Mouse (Mus musculus) heart, postnatal 10 days (tissue): ENCODE measurements around the gene BC030867. TPM values are rescaled to one million over a fixed set of nuclear protein-coding genes. Genes with fewer than 3 reads are reported as not detected.
"Not testable (repeated sequence)": the region's sequence is repeated elsewhere in the genome, so short reads cannot be mapped to it uniquely, and the experiment has no call there.

ENCODE experiments used
- DNase-seq, 2 experiments: peaks; one replicate each; pipeline ENCODE4 v3.0.0; 2021
- intact Hi-C: fragments of 180-260 bp; cut with DNase I; formaldehyde crosslinking; loops from one replicate; pipeline ENCODE4 v1.15.1; 2025
- total RNA-seq, 2 experiments: library from RNA; stranded (reverse); gene quantifications; 2 replicates each; pipeline ENCODE4 v1.2.3; 2021

The BC030867 gene
- total RNA-seq, 2 experiments from 2014 or later: 1.7 to 1.8 TPM

- DNase-seq: no peak
- intact Hi-C loops: no loop called here
These were observed 1.8 kb upstream of the BC030867 start for GRCm38 (mm10) chr11:102246871-102247270.

- intact Hi-C loops: no loop called here
- DNase-seq: no peak
These were observed 839 bp downstream of the BC030867 start for GRCm38 (mm10) chr11:102249351-102250090.

- DNase-seq: peak in 1 of 2 experiments; percentile 35
- intact Hi-C loops: no loop called here
These were observed 8.8 kb downstream of the BC030867 start for GRCm38 (mm10) chr11:102257514-102257913.

GRCm38 (mm10) chr11:102258095-102258494 is 9.4 kb downstream of the BC030867 start:
- DNase-seq: no peak
- intact Hi-C loops: no loop called here

- DNase-seq: no peak
- intact Hi-C loops: no loop called here
These were observed 9.8 kb downstream of the BC030867 start for GRCm38 (mm10) chr11:102258521-102258920.

GRCm38 (mm10) chr11:102263211-102263610 is 14.5 kb downstream of the BC030867 start:
- intact Hi-C loops: no loop called here
- DNase-seq: no peak

GRCm38 (mm10) chr11:102265816-102266215 is 17.1 kb downstream of the BC030867 start:
- intact Hi-C loops: loop anchor here (5.0 kb wide), 1 partner anchor 109 kb away; the partner anchor contains the start of gene Tmem101
- no peak for DNase-seq

- intact Hi-C loops: loop anchor here (1.0 to 5.0 kb wide), 2 partner anchors 109 to 164 kb away; partner anchors contain the start of gene Tmem101
- DNase-seq: no peak
These were observed 18.1 kb downstream of the BC030867 start for GRCm38 (mm10) chr11:102266631-102267355.

- DNase-seq: peak; percentile 84 to 87
- intact Hi-C loops: loop anchor here (1.0 to 5.0 kb wide), 2 partner anchors 110 to 165 kb away; partner anchors contain the start of gene Tmem101
These were observed 18.8 kb downstream of the BC030867 start for GRCm38 (mm10) chr11:102267480-102267879.

GRCm38 (mm10) chr11:102268520-102269244 is 20.0 kb downstream of the BC030867 start, which contains the start of gene Asb16:
TSS of gene Asb16 (plus strand) at chr11:102268743.
- peak in 1 of 2 experiments; percentile 25 for DNase-seq
- intact Hi-C loops: loop anchor here (5.0 kb wide), 1 partner anchor 111 kb away; the partner anchor contains the start of gene Tmem101

- intact Hi-C loops: no loop called here
- peak; percentile 46 to 50 for DNase-seq
These were observed 27.8 kb downstream of the BC030867 start for GRCm38 (mm10) chr11:102276411-102276915.

GRCm38 (mm10) chr11:102277754-102278153 is 29.1 kb downstream of the BC030867 start:
- DNase-seq: no peak

GRCm38 (mm10) chr11:102279595-102279994 is 30.9 kb downstream of the BC030867 start:
- intact Hi-C loops: no loop called here
- no peak for DNase-seq

More at GRCm38 (mm10) chr11:102277754-102278153, 29.1 kb downstream of the BC030867 start:
- intact Hi-C loops: no loop called here

- intact Hi-C loops, DNase-seq: not testable (repeated sequence)
These were observed 31.6 kb downstream of the BC030867 start for GRCm38 (mm10) chr11:102280267-102280666.

GRCm38 (mm10) chr11:102283922-102284321 is 35.2 kb downstream of the BC030867 start:
- no peak for DNase-seq
- intact Hi-C loops: no loop called here

GRCm38 (mm10) chr11:102284501-102285094 is 35.9 kb downstream of the BC030867 start, which contains the start of gene Tmub2:
TSS of gene Tmub2 (plus strand) at chr11:102284931.
- intact Hi-C loops: no loop called here
- peak; percentile 96 to 97 for DNase-seq

- no peak for DNase-seq
- intact Hi-C loops: no loop called here
These were observed 36.6 kb downstream of the BC030867 start for GRCm38 (mm10) chr11:102285095-102285834.

- no peak for DNase-seq
- intact Hi-C loops: no loop called here
These were observed 38.8 kb downstream of the BC030867 start for GRCm38 (mm10) chr11:102287485-102287884.
